Mouse (Mus musculus): Measurements from ENCODE around the gene Masp1. TPM values are rescaled to one million over a fixed set of nuclear protein-coding genes. Genes with fewer than 3 reads are reported as not detected.

The Masp1 gene
- polyA plus RNA-seq, 1 experiment from 2014 or later = 31.1 TPM

DNA sequence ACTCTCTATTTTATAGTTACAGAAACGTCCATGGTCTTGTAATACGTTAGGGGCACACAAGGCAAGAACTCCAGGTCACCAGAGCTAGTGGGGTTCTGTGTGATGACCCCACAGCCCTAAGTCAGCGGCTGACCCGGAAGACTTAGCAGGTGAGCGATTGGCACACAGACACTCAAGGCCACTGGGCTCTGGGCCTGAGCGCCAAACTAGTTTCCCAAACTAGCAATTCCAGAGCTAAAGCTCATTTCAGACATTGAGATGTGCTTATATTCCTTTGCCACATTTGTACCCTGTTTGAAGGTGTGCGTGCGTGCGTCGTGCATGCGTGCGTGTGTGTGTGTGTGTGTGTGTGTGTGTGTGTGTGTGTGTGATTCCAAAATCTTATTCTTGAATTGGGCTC is 37.8 kb downstream of the Masp1 start:
- H3K4me2 ChIP-seq = no peak overlapping the region
- 93% methylated on average over 12 of the region's 12 CpGs for WGBS
- H3K4me1 ChIP-seq = no peaks in the 10 kb centered on the region
- ATAC-seq (replicated peaks) = no peak
- no peaks in the 10 kb centered on the region for H3K36me3 ChIP-seq (replicated peaks)
- H3K9me3 ChIP-seq = no peaks in the 10 kb centered on the region
- no peak overlapping the region for H3K27ac ChIP-seq
- H3K4me3 ChIP-seq = no peak overlapping the region
- no peaks in the 10 kb centered on the region for H3K27me3 ChIP-seq (replicated peaks)
- no peak overlapping the region for H3K9ac ChIP-seq

DNA sequence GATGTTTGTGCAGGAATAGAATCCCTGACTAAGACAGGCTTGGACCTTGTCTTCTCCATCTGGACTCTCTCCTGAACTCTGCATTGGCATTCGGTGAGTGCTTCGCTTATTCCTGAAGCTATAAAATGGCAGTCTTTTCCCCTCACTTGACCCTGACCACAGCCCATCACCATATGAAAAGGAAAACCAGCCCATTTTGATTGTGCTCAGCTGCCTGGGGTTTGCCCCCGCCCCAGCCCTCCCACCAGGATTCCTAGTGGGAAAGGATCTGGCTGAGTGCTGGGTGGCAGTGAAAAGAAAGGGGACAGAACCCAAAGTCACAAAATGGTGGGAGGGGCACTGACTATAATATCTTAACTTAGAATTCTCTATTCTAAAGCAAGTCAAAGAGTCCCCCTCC is 38.4 kb downstream of the Masp1 start:
- no peak overlapping the region for H3K4me3 ChIP-seq
- no peaks in the 10 kb centered on the region for H3K4me1 ChIP-seq
- no peak for ATAC-seq (replicated peaks)
- H3K4me2 ChIP-seq = no peak overlapping the region
- no peaks in the 10 kb centered on the region for H3K9me3 ChIP-seq
- no peaks in the 10 kb centered on the region for H3K36me3 ChIP-seq (replicated peaks)
- no peak overlapping the region for H3K9ac ChIP-seq
- no peaks in the 10 kb centered on the region for H3K27me3 ChIP-seq (replicated peaks)
- H3K27ac ChIP-seq = no peak overlapping the region
- WGBS = 34% methylated on average over 3 of the region's 3 CpGs

DNA sequence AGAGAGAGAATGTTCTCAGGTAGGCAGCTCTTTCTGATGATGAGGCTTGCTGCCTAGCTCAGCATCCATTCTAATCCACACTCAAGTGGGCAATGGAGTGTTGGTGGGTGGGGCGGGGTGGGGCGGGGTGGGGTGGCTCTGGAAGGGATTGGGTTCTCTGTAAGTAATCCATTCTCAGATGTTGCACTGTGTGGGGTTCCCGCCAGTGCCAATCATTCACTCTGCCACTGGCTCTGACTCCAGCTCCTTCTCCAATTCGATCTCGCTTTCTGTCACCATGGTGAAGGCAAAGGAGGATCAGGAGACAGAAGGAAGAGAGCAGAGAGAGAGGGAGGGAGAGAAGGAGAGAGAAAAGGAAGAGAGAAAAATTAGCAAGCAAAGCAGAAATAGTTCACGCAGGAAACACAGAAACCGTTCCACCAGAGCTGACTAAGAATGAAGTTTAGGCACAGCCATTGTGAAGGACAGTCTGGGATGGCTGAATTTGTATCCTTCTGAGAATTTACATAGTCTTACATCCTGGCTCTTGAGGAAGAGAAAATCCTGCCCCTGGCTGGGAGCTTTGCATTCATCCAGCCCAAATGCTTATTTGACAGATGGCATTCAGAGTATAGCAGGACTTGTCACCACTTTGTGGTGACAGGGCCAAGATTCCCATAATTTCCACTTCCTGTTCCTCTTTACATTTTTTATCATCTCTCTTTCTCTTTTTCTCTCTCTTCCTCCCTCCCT is 40.6 kb downstream of the Masp1 start:
- Histone ChIP-seq H3K27me3 (replicated peaks) (no peaks in the 10 kb centered on the region), H3K9me3 (no peaks in the 10 kb centered on the region), H3K36me3 (replicated peaks) (no peaks in the 10 kb centered on the region), H3K4me1 (no peaks in the 10 kb centered on the region), H3K9ac (no peak overlapping the region), H3K4me3 (no peak overlapping the region), H3K4me2 (no peak overlapping the region), H3K27ac (no peak overlapping the region)
- no peak for ATAC-seq (replicated peaks)
- 67% methylated on average over 7 of the region's 7 CpGs for WGBS

DNA sequence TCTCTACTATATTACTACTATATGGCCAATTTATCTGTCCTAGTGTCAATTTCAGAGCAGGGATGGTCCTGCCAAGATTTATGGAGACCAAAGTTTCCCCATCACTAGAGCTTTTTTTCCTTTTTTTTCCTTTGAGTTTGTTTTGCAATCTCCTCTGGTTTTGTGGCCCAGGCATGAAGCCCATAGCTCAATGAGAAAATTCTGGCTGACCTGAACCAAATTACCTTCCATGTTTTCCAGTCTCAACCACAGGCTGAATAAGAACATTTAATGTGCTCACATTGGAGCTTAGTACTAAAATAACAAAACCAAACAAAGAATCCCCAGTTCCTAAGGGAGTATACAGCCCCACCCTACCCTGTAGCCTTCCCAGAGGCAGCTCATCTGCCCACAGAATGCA is 44.0 kb downstream of the Masp1 start:
- ATAC-seq (replicated peaks) = no peak
- Histone ChIP-seq H3K9me3 (no peaks in the 10 kb centered on the region), H3K27ac (no peak overlapping the region), H3K36me3 (replicated peaks) (no peaks in the 10 kb centered on the region), H3K27me3 (replicated peaks) (no peaks in the 10 kb centered on the region), H3K4me1 (no peaks in the 10 kb centered on the region), H3K9ac (no peak overlapping the region), H3K4me2 (no peak overlapping the region), H3K4me3 (no peak overlapping the region)

GRCm38 (mm10) chr16:23475651-23476050 is 45.0 kb downstream of the Masp1 start:
- WGBS = 92% methylated on average over 4 of the region's 4 CpGs
- no peak overlapping the region for H3K27ac ChIP-seq
- ATAC-seq (replicated peaks) = no peak
- no peaks in the 10 kb centered on the region for H3K4me1 ChIP-seq
- no peaks in the 10 kb centered on the region for H3K9me3 ChIP-seq
- no peak overlapping the region for H3K9ac ChIP-seq
- H3K27me3 ChIP-seq (replicated peaks) = no peaks in the 10 kb centered on the region
- no peaks in the 10 kb centered on the region for H3K36me3 ChIP-seq (replicated peaks)
- H3K4me2 ChIP-seq = no peak overlapping the region
- H3K4me3 ChIP-seq = no peak overlapping the region

DNA sequence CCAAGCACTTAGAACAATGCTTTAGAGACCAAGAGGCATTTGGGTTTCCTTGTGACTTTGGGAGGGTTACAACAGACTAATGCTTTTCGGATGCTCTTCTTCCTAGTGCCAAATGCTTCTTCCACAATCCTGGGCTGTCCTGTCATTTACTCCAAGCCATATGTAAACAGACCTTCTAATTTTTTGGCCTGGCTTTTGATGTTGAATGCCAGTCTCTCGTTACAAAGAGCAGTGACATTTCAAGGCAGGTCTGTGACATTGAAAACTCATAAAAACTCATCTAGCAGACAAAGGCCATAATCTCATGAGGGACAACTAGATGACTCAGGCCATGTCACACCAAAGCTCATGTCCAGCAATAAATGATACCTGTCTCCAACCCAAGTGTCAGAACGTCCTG is 48.6 kb downstream of the Masp1 start:
- no peak overlapping the region for H3K27ac ChIP-seq

GRCm38 (mm10) chr16:23471551-23471950 is 49.1 kb downstream of the Masp1 start:
- WGBS = 96% methylated on average over 6 of the region's 6 CpGs
- H3K4me1 ChIP-seq = no peaks in the 10 kb centered on the region
- no peak overlapping the region for H3K9ac ChIP-seq
- no peak for ATAC-seq (replicated peaks)
- no peak overlapping the region for H3K27ac ChIP-seq
- H3K4me3 ChIP-seq = no peak overlapping the region
- H3K9me3 ChIP-seq = no peaks in the 10 kb centered on the region
- H3K4me2 ChIP-seq = no peak overlapping the region
- H3K27me3 ChIP-seq (replicated peaks) = no peaks in the 10 kb centered on the region
- no peaks in the 10 kb centered on the region for H3K36me3 ChIP-seq (replicated peaks)

More for the DNA sequence above, 48.6 kb downstream of the Masp1 start:
- Histone ChIP-seq H3K27me3 (replicated peaks) (no peaks in the 10 kb centered on the region), H3K4me2 (no peak overlapping the region), H3K9ac (no peak overlapping the region), H3K36me3 (replicated peaks) (no peaks in the 10 kb centered on the region), H3K4me1 (no peaks in the 10 kb centered on the region), H3K4me3 (no peak overlapping the region), H3K9me3 (no peaks in the 10 kb centered on the region)
- ATAC-seq (replicated peaks) = no peak
- WGBS = 73% methylated on average over 3 of the region's 3 CpGs

DNA sequence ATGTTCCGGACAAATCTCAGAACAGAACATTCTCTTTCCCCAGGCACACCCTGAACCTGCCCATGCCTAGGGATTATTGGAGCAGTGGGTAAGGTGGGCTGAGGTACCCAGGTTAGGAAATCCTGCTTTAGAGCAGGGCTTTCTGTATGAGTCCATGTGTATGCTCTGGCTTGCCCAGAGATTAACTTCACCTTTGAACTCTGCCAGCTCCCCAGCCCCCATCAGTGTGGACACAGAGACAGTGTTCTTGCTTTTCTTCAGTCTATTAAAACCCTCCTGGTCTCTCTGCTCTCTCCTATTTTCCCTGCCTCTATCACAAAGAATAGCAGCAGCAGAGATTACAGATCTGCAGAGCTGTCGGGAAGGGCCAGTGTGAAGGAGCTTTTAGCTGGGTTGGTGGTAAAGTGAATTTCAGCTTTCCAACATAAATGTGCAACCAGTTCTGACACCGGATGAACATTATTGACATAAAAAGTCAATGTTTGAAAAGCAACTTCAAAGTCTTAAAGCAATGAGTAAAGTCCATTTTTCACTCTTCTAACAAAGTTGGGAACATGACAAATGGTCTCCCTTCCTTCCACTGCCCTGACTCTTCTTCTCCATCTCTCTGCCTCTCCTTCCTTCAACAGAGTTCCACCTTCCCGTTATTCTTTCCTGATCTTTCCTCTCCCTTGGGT is 56.8 kb downstream of the Masp1 start:
- whole genome bisulfite sequencing = 90% methylated on average over 4 of the region's 4 CpGs
- no peaks in the 10 kb centered on the region for H3K27me3 ChIP-seq (replicated peaks)

GRCm38 (mm10) chr16:23458906-23459588 is 61.6 kb downstream of the Masp1 start:
- WGBS = 42% methylated on average over 7 of the region's 7 CpGs
- Histone ChIP-seq H3K27me3 (replicated peaks) (no peaks in the 10 kb centered on the region), H3K4me2 (no peak overlapping the region), H3K27ac (no peak overlapping the region), H3K9ac (no peak overlapping the region), H3K4me3 (no peak overlapping the region), H3K36me3 (replicated peaks) (no peaks in the 10 kb centered on the region), H3K4me1 (no peaks in the 10 kb centered on the region), H3K9me3 (no peaks in the 10 kb centered on the region)
- ATAC-seq (replicated peaks) = no peak

More for the DNA sequence above, 56.8 kb downstream of the Masp1 start:
- Histone ChIP-seq H3K4me1 (no peaks in the 10 kb centered on the region), H3K9ac (no peak overlapping the region), H3K27ac (no peak overlapping the region), H3K4me3 (no peak overlapping the region), H3K4me2 (no peak overlapping the region), H3K9me3 (no peaks in the 10 kb centered on the region), H3K36me3 (replicated peaks) (no peaks in the 10 kb centered on the region)
- ATAC-seq (replicated peaks) = no peak

GRCm38 (mm10) chr16:23457338-23457737 is 63.3 kb downstream of the Masp1 start:
- Histone ChIP-seq H3K9ac (no peak overlapping the region), H3K4me2 (no peak overlapping the region), H3K9me3 (no peaks in the 10 kb centered on the region), H3K27me3 (replicated peaks) (no peaks in the 10 kb centered on the region), H3K4me3 (no peak overlapping the region), H3K27ac (no peak overlapping the region), H3K4me1 (no peaks in the 10 kb centered on the region), H3K36me3 (replicated peaks) (no peaks in the 10 kb centered on the region)
- 96% methylated on average over 5 of the region's 5 CpGs for WGBS
- no peak for ATAC-seq (replicated peaks)

GRCm38 (mm10) chr16:23456534-23456933 is 64.1 kb downstream of the Masp1 start:
- WGBS = 74% methylated on average over 3 of the region's 3 CpGs
- Histone ChIP-seq H3K4me1 (no peaks in the 10 kb centered on the region), H3K4me3 (no peak overlapping the region), H3K9me3 (no peaks in the 10 kb centered on the region), H3K27ac (no peak overlapping the region), H3K9ac (no peak overlapping the region), H3K27me3 (replicated peaks) (no peaks in the 10 kb centered on the region), H3K36me3 (replicated peaks) (no peaks in the 10 kb centered on the region), H3K4me2 (no peak overlapping the region)
- ATAC-seq (replicated peaks) = no peak

DNA sequence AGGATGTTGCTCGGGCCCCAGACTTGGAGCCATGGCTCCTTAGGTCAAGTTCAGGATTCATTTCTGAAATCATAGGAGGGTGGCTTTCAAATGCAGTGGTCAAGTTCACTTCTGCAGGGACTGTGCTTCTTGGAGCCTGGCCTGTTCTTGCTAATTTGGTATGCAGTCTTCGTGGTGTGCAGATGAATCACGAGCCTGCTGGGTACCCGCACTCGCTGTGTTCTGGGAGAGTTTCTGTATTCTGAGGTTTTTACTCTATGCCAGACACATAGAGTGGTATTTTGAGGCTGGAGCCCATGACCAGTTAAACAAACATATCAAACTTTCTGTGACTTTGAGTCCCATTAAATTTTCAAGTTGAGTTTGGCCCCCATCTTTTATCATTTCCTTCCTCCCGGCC is 66.2 kb downstream of the Masp1 start:
- Histone ChIP-seq H3K4me3 (no peak overlapping the region), H3K27ac (no peak overlapping the region), H3K27me3 (replicated peaks) (no peaks in the 10 kb centered on the region), H3K4me1 (no peaks in the 10 kb centered on the region), H3K36me3 (replicated peaks) (no peaks in the 10 kb centered on the region), H3K4me2 (no peak overlapping the region), H3K9me3 (no peaks in the 10 kb centered on the region), H3K9ac (no peak overlapping the region)
- ATAC-seq (replicated peaks) = no peak
- WGBS = 78% methylated on average over 6 of the region's 6 CpGs

Measured in midbrain, embryonic 15.5 days (tissue).